12 mouse cellular contexts compared by ENCODE assay signal in the genomic region with DNA sequence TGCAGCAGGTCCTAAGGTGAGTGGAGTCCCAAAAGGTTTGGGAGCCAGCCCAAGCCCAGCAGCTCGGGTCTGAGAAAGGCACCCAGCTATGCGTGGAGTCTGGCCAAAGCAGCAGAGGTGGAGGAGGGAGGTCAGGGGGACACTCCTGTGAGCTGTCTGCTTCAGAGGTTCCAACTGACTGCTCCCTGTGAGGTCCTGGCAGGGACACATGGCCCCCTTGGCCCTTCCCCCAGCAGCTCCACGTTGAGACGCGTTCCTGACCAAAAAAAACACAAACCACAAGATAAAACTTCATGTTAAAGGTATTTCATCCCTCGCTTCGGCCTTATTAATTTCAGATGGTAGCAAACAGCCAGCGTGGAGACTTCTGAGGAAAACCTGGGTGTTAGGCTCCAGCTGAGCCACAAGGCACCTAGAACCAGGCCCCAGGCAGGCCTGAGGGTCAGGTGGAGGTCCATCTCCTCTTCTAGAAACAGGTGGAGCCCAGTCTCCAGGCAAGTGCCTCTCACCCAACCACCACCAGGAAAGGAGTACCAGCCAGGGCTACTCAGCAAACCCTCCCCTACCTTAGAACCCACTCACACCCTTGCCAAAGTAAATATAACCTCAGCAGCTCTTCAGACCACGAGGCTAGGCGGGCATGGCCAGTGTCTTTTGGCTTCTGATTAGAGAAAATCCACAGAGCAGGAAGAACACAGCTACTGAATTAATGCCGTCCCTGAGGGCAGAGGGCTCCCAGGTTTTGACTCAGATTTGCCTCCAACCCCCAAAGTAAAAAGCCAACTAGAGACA.
DNase-seq lines count a peak whose midpoint lies in the region; ATAC-seq lines count a peak whose summit lies in the region.
"Had no signal": no experiment of that assay in that cellular context is flagged by ENCODE, and none has a peak within 500 bp of the region (broad histone marks: within the 10 kb centered on the region; RNA-seq: fewer than 3 reads in every experiment).

No protein-coding gene starts in this region.

- no peaks in the 10 kb centered on the region for H3K36me3 ChIP-seq in embryonic facial prominence, embryonic 11.5 days (replicated peaks; ENCODE audit: control insufficient read depth, insufficient read depth, low read depth, low read length)
- H3K36me3 ChIP-seq in kidney, embryonic 14.5 days (ENCODE audit: control insufficient read depth, insufficient read depth, low read length), result no peaks in the 10 kb centered on the region
- no peaks in the 10 kb centered on the region for H3K36me3 ChIP-seq in lung, embryonic 15.5 days
- H3K36me3 ChIP-seq in liver, embryonic 11.5 days (ENCODE audit: control insufficient read depth, insufficient read depth, low read length), result no peaks in the 10 kb centered on the region
- H3K36me3 ChIP-seq: intestine, embryonic 15.5 days had no signal

- no peaks in the 10 kb centered on the region for H3K27me3 ChIP-seq in embryonic facial prominence, embryonic 11.5 days (ENCODE audit: control insufficient read depth, insufficient read depth, low read length)
- H3K27me3 ChIP-seq in kidney, embryonic 14.5 days (ENCODE audit: control insufficient read depth, insufficient read depth, low read length), result no peaks in the 10 kb centered on the region
- H3K27me3 ChIP-seq in lung, embryonic 15.5 days, result no peaks in the 10 kb centered on the region
- H3K27me3 ChIP-seq in liver, embryonic 11.5 days (replicated peaks; ENCODE audit: control insufficient read depth, insufficient read depth, low read length), result no peaks in the 10 kb centered on the region
- H3K27me3 ChIP-seq: intestine, embryonic 15.5 days had no signal

- 57% methylated on average over 11 of the region's 11 CpGs for WGBS in embryonic facial prominence, embryonic 11.5 days
- 42% methylated on average over 11 of the region's 11 CpGs for WGBS in kidney, embryonic 14.5 days
- WGBS in lung, embryonic 15.5 days, result 41% methylated on average over 11 of the region's 11 CpGs
- WGBS in liver, embryonic 11.5 days, result 62% methylated on average over 11 of the region's 11 CpGs

- no peak overlapping the region for H3K9ac ChIP-seq in embryonic facial prominence, embryonic 11.5 days (replicated peaks; ENCODE audit: low read length)
- H3K9ac ChIP-seq in kidney, embryonic 14.5 days (ENCODE audit: low read depth, low read length), result no peak overlapping the region
- H3K9ac ChIP-seq in lung, embryonic 15.5 days, result no peak overlapping the region
- H3K9ac ChIP-seq in liver, embryonic 11.5 days (ENCODE audit: low read depth, low read length), result no peak overlapping the region
- H3K9ac ChIP-seq: intestine, embryonic 15.5 days had no signal

- no peaks in the 10 kb centered on the region for H3K9me3 ChIP-seq in embryonic facial prominence, embryonic 11.5 days (replicated peaks; ENCODE audit: control insufficient read depth, low read length)
- no peaks in the 10 kb centered on the region for H3K9me3 ChIP-seq in kidney, embryonic 14.5 days (ENCODE audit: control insufficient read depth, low read length)
- no peaks in the 10 kb centered on the region for H3K9me3 ChIP-seq in lung, embryonic 15.5 days
- no peaks in the 10 kb centered on the region for H3K9me3 ChIP-seq in liver, embryonic 11.5 days (ENCODE audit: control insufficient read depth, low read length)
- H3K9me3 ChIP-seq: intestine, embryonic 15.5 days had no signal

- H3K27ac ChIP-seq in embryonic facial prominence, embryonic 11.5 days (replicated peaks; ENCODE audit: low read depth, low read length), result no peak overlapping the region
- H3K27ac ChIP-seq in kidney, embryonic 14.5 days (ENCODE audit: low read depth, low read length), result peak overlapping the region; percentile 37; the same call in 1 of the 2 replicates
- peak overlapping the region; percentile 40 for H3K27ac ChIP-seq in lung, embryonic 15.5 days
- no peak overlapping the region for H3K27ac ChIP-seq in liver, embryonic 11.5 days (ENCODE audit: low read depth, low read length)
- H3K27ac ChIP-seq: intestine, embryonic 15.5 days had no signal

- no peak for ATAC-seq in embryonic facial prominence, embryonic 11.5 days (replicated peaks; ENCODE audit: insufficient number of reproducible peaks, low FRiP score, low TSS enrichment, low read depth)
- peak; percentile 55 for ATAC-seq in kidney, embryonic 14.5 days (ENCODE audit: low FRiP score, low TSS enrichment)
- no peak for ATAC-seq in lung, embryonic 15.5 days (ENCODE audit: borderline replicate concordance, extremely low read depth, low FRiP score, low TSS enrichment)
- no peak for ATAC-seq in liver, embryonic 11.5 days (replicated peaks; ENCODE audit: low FRiP score)
- ATAC-seq: intestine, embryonic 15.5 days; midbrain, embryonic 16.5 days had no signal

- peak; percentile 19 for DNase-seq in adrenal gland, postnatal 14 days
- no peak for DNase-seq in adrenal gland, adult 18-20 months (ENCODE audit: low spot score in 2 of 2)
- peak; percentile 20 for DNase-seq in embryonic facial prominence, embryonic 11.5 days (ENCODE audit: low spot score)
- DNase-seq in right cerebral cortex, adult 2 months (ENCODE audit: low spot score in 2 of 2), result no peak
- no peak for DNase-seq in liver, embryonic 11.5 days (ENCODE audit: low spot score)
- no peak for DNase-seq in layer of hippocampus, adult 11-12 months (ENCODE audit: low spot score)
- DNase-seq: B cell, adult 2 months; gastrocnemius, postnatal 10 days had no signal

- no peak overlapping the region for H3K4me3 ChIP-seq in embryonic facial prominence, embryonic 11.5 days (ENCODE audit: low read depth, low read length)
- no peak overlapping the region for H3K4me3 ChIP-seq in kidney, embryonic 14.5 days (ENCODE audit: low read length)
- H3K4me3 ChIP-seq in lung, embryonic 15.5 days, result no peak overlapping the region
- no peak overlapping the region for H3K4me3 ChIP-seq in liver, embryonic 11.5 days (ENCODE audit: low read depth, low read length)
- H3K4me3 ChIP-seq: intestine, embryonic 15.5 days had no signal

- H3K4me2 ChIP-seq in embryonic facial prominence, embryonic 11.5 days (ENCODE audit: low read depth, low read length), result no peak overlapping the region
- H3K4me2 ChIP-seq in kidney, embryonic 14.5 days (replicated peaks; ENCODE audit: low read depth, low read length), result no peak overlapping the region
- no peak overlapping the region for H3K4me2 ChIP-seq in lung, embryonic 15.5 days
- H3K4me2 ChIP-seq in liver, embryonic 11.5 days, result no peak overlapping the region
- H3K4me2 ChIP-seq: intestine, embryonic 15.5 days had no signal

- no peaks in the 10 kb centered on the region; the same call in 1 of the 2 replicates for H3K4me1 ChIP-seq in embryonic facial prominence, embryonic 11.5 days (ENCODE audit: control insufficient read depth, insufficient read depth, low read length)
- H3K4me1 ChIP-seq in kidney, embryonic 14.5 days (ENCODE audit: control insufficient read depth, insufficient read depth, low read length), result peaks cover 22% of the 10 kb centered on the region
- peaks cover 36% of the 10 kb centered on the region for H3K4me1 ChIP-seq in lung, embryonic 15.5 days
- H3K4me1 ChIP-seq in liver, embryonic 11.5 days (replicated peaks; ENCODE audit: control insufficient read depth, insufficient read depth, low read length), result no peaks in the 10 kb centered on the region

Comparison
In these comparisons a context has a peak if more than half of its experiments do, and no peak if none do; other contexts are left out.
1. DNase-seq: peak in adrenal gland, postnatal 14 days (single experiment) and embryonic facial prominence, embryonic 11.5 days (single experiment); none in adrenal gland, adult 18-20 months (0 of 2), right cerebral cortex, adult 2 months (0 of 2), liver, embryonic 11.5 days (single experiment) and layer of hippocampus, adult 11-12 months (single experiment).
2. H3K27ac ChIP-seq: peak in kidney, embryonic 14.5 days (single experiment) and lung, embryonic 15.5 days (single experiment); none in embryonic facial prominence, embryonic 11.5 days (single experiment) and liver, embryonic 11.5 days (single experiment).